Mouse (Mus musculus) kidney, postnatal 0 days (tissue): ENCODE measurements at regions not wholly inside any gene's neighbourhood (a gene's known extent, or its start where the extent isn't known, plus 50 kb on each side); places are given as distances from the start of the nearest gene placed in this dataset.
"Not testable (repeated sequence)": the region's sequence is repeated elsewhere in the genome, so short reads cannot be mapped to it uniquely, and the experiment has no call there.

Source experiments
- ATAC-seq: fragments of 200-750 bp; cut with Nextera tagmentation; replicated peaks from 2 replicates; pipeline ENCODE4 v1.8.0; 2017; ENCODE audit warnings: low read depth, moderate number of reproducible peaks, moderate TSS enrichment, moderate library complexity; ENCODE audit not compliant: low FRiP score
- DNase-seq: peaks from one replicate; pipeline ENCODE4 v3.0.0-alpha.2; 2016; ENCODE audit warnings: low spot score
- H3K27ac ChIP-seq: fragments of 300-500 bp; sonication (generic); 2 replicates; pipeline ENCODE4 v1.5.1; 2014; ENCODE audit warnings: mild to moderate bottlenecking
- H3K27me3 ChIP-seq: fragments of 300-500 bp; sonication (generic); 2 replicates; pipeline ENCODE4 v1.6.1; 2014; ENCODE audit warnings: low read length, mixed read lengths; ENCODE audit not compliant: insufficient read depth
- H3K36me3 ChIP-seq: fragments of 300-500 bp; sonication (generic); 2 replicates; pipeline ENCODE4 v1.6.1; 2014; ENCODE audit warnings: low read length, mixed read lengths; ENCODE audit not compliant: insufficient read depth
- H3K4me1 ChIP-seq: fragments of 300-500 bp; sonication (generic); replicated peaks from 2 replicates; pipeline ENCODE4 v1.6.1; 2014; ENCODE audit warnings: antibody characterized with exemption, low read length, mixed read lengths; ENCODE audit not compliant: insufficient read depth
- H3K4me2 ChIP-seq: fragments of 300-500 bp; sonication (generic); 2 replicates; pipeline ENCODE4 v1.6.1; 2014; ENCODE audit warnings: mild to moderate bottlenecking, low read length, moderate library complexity, mixed read lengths
- H3K4me3 ChIP-seq: fragments of 300-500 bp; sonication (generic); replicated peaks from 2 replicates; pipeline ENCODE4 v1.5.1; 2014; ENCODE audit warnings: low read depth, low read length
- H3K9ac ChIP-seq: fragments of 300-500 bp; sonication (generic); 2 replicates; pipeline ENCODE4 v1.6.1; 2014; ENCODE audit warnings: low read depth, low read length
- H3K9me3 ChIP-seq: fragments of 300-500 bp; sonication (generic); replicated peaks from 2 replicates; pipeline ENCODE4 v1.6.1; 2016; ENCODE audit warnings: low read length, inconsistent platforms, mixed read lengths
- CTCF ChIP-seq: IDR thresholded peaks from 2 replicates; pipeline ENCODE4 v1.5.1; 2016; ENCODE audit warnings: antibody characterized with exemption, low read depth, mild to moderate bottlenecking, moderate library complexity
- WGBS: fragments of 180-500 bp; shearing (Covaris S2); extraction: QIAGEN DNeasy Blood & Tissue Kit; methylation state at CpG from one replicate; pipeline ENCODE4 v1.1.7; 2014; 5-methylcytosine and 5-hydroxymethylcytosine counted together

- Histone ChIP-seq H3K27ac (no peak overlapping the region), H3K4me3 (no peak overlapping the region), H3K9me3 (no peaks in the 10 kb centered on the region), H3K4me1 (no peaks in the 10 kb centered on the region), H3K4me2 (no peak overlapping the region), H3K36me3 (no peaks in the 10 kb centered on the region), H3K9ac (no peak overlapping the region), H3K27me3 (no peaks in the 10 kb centered on the region)
- DNase-seq (no peak), ATAC-seq (no peak)
- 65% methylated on average over 4 of the region's 4 CpGs for WGBS
- TF ChIP-seq CTCF, result no peak
Observed at GRCm38 (mm10) chr3:78978781-78979180, 307.5 kb downstream of the Rapgef2 start.

DNA sequence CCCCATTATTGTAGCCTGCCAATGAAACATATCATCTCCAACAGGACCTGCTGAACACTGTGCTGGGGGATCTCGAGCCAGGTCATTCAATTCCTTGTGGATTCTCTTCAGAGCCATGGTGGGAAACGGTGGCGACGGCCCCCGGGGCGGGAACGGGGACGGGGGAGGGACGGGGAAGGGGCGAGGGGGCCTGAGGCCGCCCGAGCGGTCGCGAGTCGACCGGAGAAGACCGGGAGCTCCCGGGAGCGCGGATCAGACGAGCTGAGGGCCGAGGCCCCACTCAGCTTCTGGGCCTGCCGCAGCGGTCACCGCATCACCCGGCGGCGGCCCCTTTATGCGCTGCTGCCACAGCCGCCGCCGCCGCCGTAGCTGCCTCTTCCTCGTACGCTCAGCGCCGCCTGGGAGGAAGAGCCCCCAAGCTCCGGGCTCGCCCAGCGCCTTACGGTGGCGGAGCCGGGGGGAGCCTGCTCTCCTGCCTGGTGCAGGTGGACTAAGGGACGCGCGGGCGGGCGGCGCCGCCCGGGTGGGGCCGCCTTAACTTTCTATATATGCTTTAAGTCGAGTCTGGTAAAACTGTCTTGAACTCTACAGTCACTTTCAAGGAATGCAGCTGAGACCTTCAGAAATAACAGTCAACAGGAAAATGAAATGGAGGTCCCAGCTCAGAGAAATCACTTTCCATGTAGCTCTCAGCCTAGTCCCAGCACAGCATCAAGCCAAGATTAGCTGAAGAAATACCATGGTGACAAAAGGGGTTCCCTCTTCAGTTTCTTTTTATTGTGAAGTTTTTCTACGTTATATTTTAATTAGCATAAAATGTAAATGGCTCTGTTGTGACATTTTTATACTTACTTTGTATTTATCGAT is 319.4 kb downstream of the Rapgef2 start:
- H3K27me3 ChIP-seq, H3K9me3 ChIP-seq, H3K36me3 ChIP-seq, H3K27ac ChIP-seq, H3K4me1 ChIP-seq: not testable (repeated sequence)
- peak overlapping the region; percentile 81 for H3K4me2 ChIP-seq
- 4% methylated on average over 39 of the region's 57 CpGs for WGBS
- peak overlapping the region; percentile 58 for H3K9ac ChIP-seq
- ATAC-seq, result peak; percentile 76
- peak overlapping the region; percentile 47 for H3K4me3 ChIP-seq
- peak; percentile 47 for DNase-seq

DNA sequence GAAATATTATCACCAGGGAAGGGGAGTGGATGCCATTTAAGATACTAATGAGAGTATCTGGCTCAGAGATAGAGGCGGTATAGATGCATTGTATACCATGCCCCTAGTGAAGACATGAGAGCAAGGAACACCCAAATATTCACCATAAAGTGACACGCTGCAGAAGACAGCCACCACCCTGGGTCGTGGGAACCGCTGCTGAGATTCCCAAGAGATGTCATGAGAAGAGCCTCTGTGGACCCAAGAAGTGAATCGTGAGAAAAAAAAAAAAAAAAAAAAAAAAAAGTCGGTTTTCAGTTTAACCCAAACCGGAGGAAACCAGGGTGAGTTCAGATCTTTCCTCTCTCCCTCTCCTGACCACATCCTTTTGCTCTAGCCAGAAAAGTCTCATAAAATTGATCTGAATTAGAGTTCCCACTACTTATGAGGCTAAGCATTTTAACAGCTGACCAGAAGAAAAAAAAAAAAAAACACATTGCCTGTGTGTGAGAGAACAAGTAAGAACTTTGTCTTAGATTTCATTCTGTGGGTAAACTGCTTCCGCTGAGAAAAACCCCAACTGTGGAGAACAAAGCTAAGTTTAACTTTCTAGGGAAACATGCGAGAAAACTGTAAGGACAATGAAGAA is 322.0 kb downstream of the Rapgef2 start:
- no peaks in the 10 kb centered on the region for H3K27me3 ChIP-seq
- no peak for TF ChIP-seq CTCF
- DNase-seq, result no peak
- ATAC-seq, result no peak
- 78% methylated on average over 9 of the region's 9 CpGs for WGBS
- no peak overlapping the region for H3K9ac ChIP-seq
- no peaks in the 10 kb centered on the region for H3K4me1 ChIP-seq
- no peak overlapping the region for H3K4me3 ChIP-seq
- H3K9me3 ChIP-seq, result no peaks in the 10 kb centered on the region
- no peaks in the 10 kb centered on the region for H3K36me3 ChIP-seq
- H3K27ac ChIP-seq, result no peak overlapping the region
- H3K4me2 ChIP-seq, result no peak overlapping the region

- Histone ChIP-seq H3K4me2 (no peak overlapping the region), H3K36me3 (no peaks in the 10 kb centered on the region), H3K9me3 (no peaks in the 10 kb centered on the region), H3K27ac (no peak overlapping the region), H3K9ac (no peak overlapping the region), H3K4me1 (no peaks in the 10 kb centered on the region), H3K27me3 (no peaks in the 10 kb centered on the region), H3K4me3 (no peak overlapping the region)
- peak; percentile 97 for TF ChIP-seq CTCF
- 25% methylated on average over 1 of the region's 1 CpGs for WGBS
- DNase-seq (peak; percentile 78), ATAC-seq (no peak; the same call in 1 of the 2 replicates)
Observed at GRCm38 (mm10) chr3:78958781-78959180, 327.5 kb downstream of the Rapgef2 start.

DNA sequence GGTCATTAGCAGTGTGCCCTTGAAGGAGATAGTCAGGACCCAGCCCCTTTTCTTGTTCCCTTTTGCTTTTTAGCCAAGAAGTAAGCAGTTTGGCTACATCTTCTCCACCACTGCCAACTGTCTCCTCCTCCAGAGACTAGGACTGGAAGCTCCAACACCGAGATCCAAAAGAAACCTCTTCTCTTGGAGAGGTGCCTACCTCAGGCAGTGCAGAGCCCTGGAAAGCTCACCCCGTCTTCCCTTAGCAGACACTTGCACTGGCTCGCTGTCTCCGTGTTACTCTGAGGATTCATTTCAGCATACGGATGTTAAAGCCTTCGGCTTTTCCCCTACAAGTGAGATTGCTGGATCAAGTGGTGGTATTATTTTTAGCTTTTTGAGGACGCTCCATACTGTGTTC is 331.0 kb downstream of the Rapgef2 start:
- no peak for TF ChIP-seq CTCF
- H3K9me3 ChIP-seq, result no peaks in the 10 kb centered on the region

GRCm38 (mm10) chr3:78949385-78949784 is 336.9 kb downstream of the Rapgef2 start:
- TF ChIP-seq CTCF, result peak; percentile 40; the same call in 1 of the 2 replicates
- not testable (repeated sequence) for H3K27ac ChIP-seq, H3K4me2 ChIP-seq, H3K4me3 ChIP-seq, H3K9me3 ChIP-seq, H3K4me1 ChIP-seq, ATAC-seq, H3K27me3 ChIP-seq, H3K9ac ChIP-seq, H3K36me3 ChIP-seq
- DNase-seq, result peak; percentile 39
- WGBS, result 82% methylated on average over 6 of the region's 7 CpGs

More for the DNA sequence above, 331.0 kb downstream of the Rapgef2 start:
- no peaks in the 10 kb centered on the region for H3K4me1 ChIP-seq
- H3K4me3 ChIP-seq, result no peak overlapping the region
- no peak overlapping the region for H3K27ac ChIP-seq
- no peak for DNase-seq
- 81% methylated on average over 7 of the region's 7 CpGs for WGBS
- ATAC-seq, result no peak
- H3K36me3 ChIP-seq, result no peaks in the 10 kb centered on the region
- no peak overlapping the region for H3K9ac ChIP-seq
- H3K27me3 ChIP-seq, result no peaks in the 10 kb centered on the region
- H3K4me2 ChIP-seq, result no peak overlapping the region
